Mouse (Mus musculus) limb, embryonic 10.5 days (tissue): ENCODE measurements around the gene Serpinb1a. TPM values are rescaled to one million over a fixed set of nuclear protein-coding genes. Genes with fewer than 3 reads are reported as not detected.
A peak's percentile ranks its signal among the peaks of the same experiment; 100 is the strongest.

Source experiments
- DNase-seq: peaks from one replicate; pipeline ENCODE4 v3.0.0-alpha.2; 2017; ENCODE audit warnings: low spot score
- H3K27ac ChIP-seq: fragments of 300-500 bp; sonication (generic); 2 replicates; pipeline ENCODE4 v1.5.1; 2016; ENCODE audit warnings: mild to moderate bottlenecking
- H3K27me3 ChIP-seq: fragments of 300-500 bp; sonication (generic); 2 replicates; pipeline ENCODE4 v1.6.1; 2016; ENCODE audit warnings: low read depth, mild to moderate bottlenecking; ENCODE audit not compliant: poor library complexity, severe bottlenecking
- H3K36me3 ChIP-seq: fragments of 300-500 bp; sonication (generic); 2 replicates; pipeline ENCODE4 v1.6.1; 2016; ENCODE audit warnings: mild to moderate bottlenecking, moderate library complexity
- H3K4me1 ChIP-seq: fragments of 300-500 bp; sonication (generic); 2 replicates; pipeline ENCODE4 v1.6.1; 2016
- H3K4me3 ChIP-seq: fragments of 300-500 bp; sonication (generic); 2 replicates; pipeline ENCODE4 v1.5.1; 2016; ENCODE audit warnings: mild to moderate bottlenecking, moderate library complexity
- H3K9me3 ChIP-seq: fragments of 300-500 bp; sonication (generic); replicated peaks from 2 replicates; pipeline ENCODE4 v1.6.1; 2016; ENCODE audit warnings: mild to moderate bottlenecking
- WGBS: fragments of 180-500 bp; shearing (Covaris S2); methylation state at CpG from one replicate; pipeline ENCODE4 v1.1.7; 2016; 5-methylcytosine and 5-hydroxymethylcytosine counted together
- polyA plus RNA-seq: library from polyadenylated mRNA; unstranded; fragments of >200 nt; fragmentation: Nextera tagmentation; extraction: Ambion mirVana; gene quantifications from 2 replicates; pipeline ENCODE4 v1.2.1, GENCODE M21; 2016

Gene Serpinb1a
- polyA plus RNA-seq, 1 experiment from 2014 or later, result 2.1 TPM

GRCm38 (mm10) chr13:32860821-32861220 is 9.8 kb upstream of the Serpinb1a start:
- no peak for DNase-seq
- no peak overlapping the region for H3K4me3 ChIP-seq
- H3K36me3 ChIP-seq, result no peaks in the 10 kb centered on the region
- WGBS, result 84% methylated on average over 3 of the region's 3 CpGs
- H3K4me1 ChIP-seq, result no peaks in the 10 kb centered on the region
- no peak overlapping the region for H3K27ac ChIP-seq
- H3K27me3 ChIP-seq, result no peaks in the 10 kb centered on the region
- no peaks in the 10 kb centered on the region for H3K9me3 ChIP-seq

DNA sequence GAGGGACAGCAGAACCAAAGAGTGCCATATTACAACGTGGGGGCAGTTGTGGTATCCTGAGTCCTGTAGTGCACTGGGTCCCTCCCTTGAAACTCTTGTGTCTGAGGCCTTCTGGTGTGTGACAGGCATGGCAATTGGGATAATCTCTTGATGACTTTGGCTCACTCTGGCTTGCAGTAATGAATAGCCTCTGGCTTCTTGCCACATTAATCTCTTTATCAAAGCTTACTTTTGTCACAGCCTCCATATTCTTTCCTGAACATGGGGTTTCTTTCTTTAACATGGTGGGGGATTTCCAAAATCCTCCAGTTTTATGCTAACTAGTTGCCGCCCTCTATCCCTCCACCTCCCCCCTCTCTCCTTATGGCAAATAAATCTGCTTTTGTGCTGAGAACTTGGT is 2.1 kb upstream of the Serpinb1a start:
- Histone ChIP-seq H3K36me3 (no peaks in the 10 kb centered on the region), H3K4me3 (no peak overlapping the region), H3K27me3 (no peaks in the 10 kb centered on the region), H3K27ac (no peak overlapping the region), H3K9me3 (no peaks in the 10 kb centered on the region), H3K4me1 (peaks cover 13% of the 10 kb centered on the region)
- DNase-seq, result no peak
- 79% methylated on average over 2 of the region's 2 CpGs for WGBS

- no peaks in the 10 kb centered on the region for H3K9me3 ChIP-seq
- 96% methylated on average over 4 of the region's 4 CpGs for WGBS
- no peak overlapping the region for H3K27ac ChIP-seq
- H3K4me1 ChIP-seq, result peaks cover 13% of the 10 kb centered on the region
- no peaks in the 10 kb centered on the region for H3K36me3 ChIP-seq
- H3K27me3 ChIP-seq, result no peaks in the 10 kb centered on the region
- H3K4me3 ChIP-seq, result no peak overlapping the region
- DNase-seq, result no peak
Measured at GRCm38 (mm10) chr13:32852539-32852938, 1.6 kb upstream of the Serpinb1a start.

DNA sequence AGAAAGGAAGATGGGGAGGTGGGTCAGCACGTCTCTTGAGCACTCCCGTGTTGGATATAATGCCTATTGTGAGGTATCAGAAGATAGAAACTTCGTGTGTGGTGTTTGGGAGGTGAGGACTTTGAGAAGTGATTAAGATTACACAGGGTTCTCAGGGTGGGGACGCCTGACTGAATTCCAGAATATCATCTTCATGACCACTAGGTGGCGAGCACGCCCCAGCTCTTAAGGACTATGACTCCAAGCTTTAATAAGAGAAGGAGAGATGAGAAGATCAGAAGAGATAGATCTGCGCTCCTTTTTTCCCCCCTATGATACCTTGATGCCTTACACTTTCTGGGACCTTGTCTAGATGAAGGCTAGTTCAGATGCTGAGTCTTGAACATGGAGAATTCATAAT is 982 bp upstream of the Serpinb1a start:
- Histone ChIP-seq H3K27me3 (no peaks in the 10 kb centered on the region), H3K4me3 (no peak overlapping the region), H3K27ac (no peak overlapping the region), H3K4me1 (peaks cover 13% of the 10 kb centered on the region), H3K36me3 (no peaks in the 10 kb centered on the region), H3K9me3 (no peaks in the 10 kb centered on the region)
- DNase-seq, result peak; percentile 40
- WGBS, result 12% methylated on average over 7 of the region's 7 CpGs

GRCm38 (mm10) chr13:32850156-32850555 is 829 bp downstream of the Serpinb1a start:
- no peak overlapping the region for H3K27ac ChIP-seq
- H3K27me3 ChIP-seq, result no peaks in the 10 kb centered on the region
- H3K9me3 ChIP-seq, result no peaks in the 10 kb centered on the region
- 76% methylated on average over 1 of the region's 1 CpGs for WGBS
- H3K36me3 ChIP-seq, result no peaks in the 10 kb centered on the region
- no peak for DNase-seq
- H3K4me3 ChIP-seq, result no peak overlapping the region
- H3K4me1 ChIP-seq, result peaks cover 13% of the 10 kb centered on the region

DNA sequence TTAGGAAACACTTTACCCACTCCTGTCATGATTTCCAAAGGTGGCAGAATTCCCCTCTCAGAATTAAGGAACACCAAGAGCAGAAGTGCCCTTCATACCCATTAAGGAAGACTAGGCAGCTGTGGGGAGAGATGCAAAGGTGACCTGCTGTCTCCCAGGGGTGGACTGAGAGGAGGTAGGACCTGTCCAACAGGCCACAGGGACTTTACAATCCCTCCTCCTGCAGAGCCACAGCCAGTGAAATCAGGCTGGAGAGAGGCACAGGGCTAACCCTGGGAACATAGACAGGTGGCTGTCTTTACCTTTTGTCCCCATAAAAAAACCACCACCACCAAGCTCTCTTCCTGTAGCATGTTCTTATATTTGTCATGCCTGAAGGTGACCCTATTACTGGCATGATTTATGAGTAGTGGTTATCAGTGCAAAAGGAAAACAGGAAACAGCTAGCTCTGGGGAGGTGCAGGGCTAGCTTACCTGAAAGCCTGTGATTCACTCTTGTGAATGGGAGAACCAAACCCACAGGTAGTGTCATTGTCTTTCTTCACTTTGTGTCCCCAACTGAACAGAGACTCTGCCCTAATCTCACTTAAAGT is 1.4 kb downstream of the Serpinb1a start:
- H3K9me3 ChIP-seq, result no peaks in the 10 kb centered on the region
- no peaks in the 10 kb centered on the region for H3K27me3 ChIP-seq
- DNase-seq, result no peak
- H3K4me3 ChIP-seq, result no peak overlapping the region
- H3K36me3 ChIP-seq, result no peaks in the 10 kb centered on the region
- no peak overlapping the region; the same call in 1 of the 2 replicates for H3K27ac ChIP-seq
- peaks cover 13% of the 10 kb centered on the region for H3K4me1 ChIP-seq

- Histone ChIP-seq H3K27me3 (no peaks in the 10 kb centered on the region), H3K4me3 (no peak overlapping the region), H3K27ac (no peak overlapping the region), H3K36me3 (no peaks in the 10 kb centered on the region), H3K9me3 (no peaks in the 10 kb centered on the region), H3K4me1 (peaks cover 13% of the 10 kb centered on the region)
- DNase-seq, result no peak
- 64% methylated on average over 4 of the region's 4 CpGs for WGBS
Measured at GRCm38 (mm10) chr13:32849092-32849491, 1.9 kb downstream of the Serpinb1a start.

DNA sequence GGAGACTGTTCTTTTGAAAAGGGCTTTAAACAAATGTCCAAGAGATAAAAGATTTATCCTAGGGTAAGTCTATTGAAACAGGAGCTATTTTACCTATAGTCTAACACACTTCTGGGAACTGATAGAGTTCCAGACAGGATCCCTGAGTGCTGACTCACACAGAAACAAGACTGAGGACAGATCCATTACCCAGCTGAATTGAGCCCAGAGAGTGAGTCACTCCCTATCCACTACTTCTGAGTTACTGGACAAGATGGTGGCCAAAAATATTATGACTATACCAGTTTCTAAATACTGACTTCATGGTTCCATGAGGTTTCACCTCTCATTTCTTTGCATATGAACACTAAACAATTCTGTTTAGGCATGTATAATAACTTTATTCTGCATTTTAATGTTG is 4.8 kb downstream of the Serpinb1a start:
- Histone ChIP-seq H3K27me3 (no peaks in the 10 kb centered on the region), H3K4me1 (peaks cover 13% of the 10 kb centered on the region), H3K27ac (no peak overlapping the region), H3K4me3 (no peak overlapping the region), H3K9me3 (no peaks in the 10 kb centered on the region), H3K36me3 (no peaks in the 10 kb centered on the region)
- no peak for DNase-seq

GRCm38 (mm10) chr13:32841349-32841748 is 9.6 kb downstream of the Serpinb1a start:
- DNase-seq, result no peak
- Histone ChIP-seq H3K27ac (no peak overlapping the region), H3K27me3 (no peaks in the 10 kb centered on the region), H3K9me3 (no peaks in the 10 kb centered on the region), H3K36me3 (no peaks in the 10 kb centered on the region), H3K4me1 (no peaks in the 10 kb centered on the region), H3K4me3 (no peak overlapping the region)
- WGBS, result 93% methylated on average over 3 of the region's 3 CpGs

DNA sequence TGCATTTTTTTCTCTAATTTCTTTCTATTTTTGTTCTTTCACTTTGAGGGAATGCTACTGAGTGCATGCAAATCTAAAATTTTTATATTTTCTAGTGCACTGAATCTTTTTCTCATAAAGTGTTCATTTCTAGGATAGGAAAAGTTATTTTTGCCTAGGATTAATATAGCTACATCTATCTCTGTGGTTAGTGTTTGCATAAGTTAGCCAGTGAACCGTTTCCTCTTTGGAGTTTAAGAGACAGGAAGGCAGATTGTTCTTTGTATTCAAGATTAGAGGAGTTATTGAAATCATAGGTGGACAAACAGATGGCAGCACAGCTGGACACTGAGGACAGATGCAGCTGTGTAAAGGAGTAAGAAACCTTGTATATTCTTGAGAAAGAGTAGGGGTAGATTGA is 11.7 kb downstream of the Serpinb1a start:
- Histone ChIP-seq H3K4me1 (no peaks in the 10 kb centered on the region), H3K27ac (no peak overlapping the region), H3K4me3 (no peak overlapping the region), H3K27me3 (no peaks in the 10 kb centered on the region), H3K36me3 (no peaks in the 10 kb centered on the region), H3K9me3 (no peaks in the 10 kb centered on the region)
- DNase-seq, result no peak
- 70% methylated on average over 1 of the region's 1 CpGs for WGBS

DNA sequence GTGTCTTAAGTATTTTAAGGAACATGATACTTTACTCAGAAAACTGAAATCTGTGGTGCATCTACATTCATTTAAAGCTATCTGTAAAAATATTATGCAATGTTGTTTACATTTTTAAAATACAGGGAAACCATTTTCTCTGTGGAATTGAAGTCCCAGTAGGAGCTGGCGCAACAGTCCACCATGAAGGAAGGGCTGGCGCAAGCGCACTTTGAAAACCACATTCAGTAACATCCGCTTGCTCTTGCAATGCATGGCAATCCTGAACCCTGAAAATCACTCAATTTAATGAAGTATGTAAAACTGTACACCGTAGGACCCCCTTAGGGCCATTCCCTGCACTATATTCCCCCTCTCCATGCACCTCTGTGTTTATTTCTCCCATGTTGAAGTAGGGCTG is 16.5 kb downstream of the Serpinb1a start:
- no peak overlapping the region for H3K27ac ChIP-seq

GRCm38 (mm10) chr13:32833237-32833636 is 17.7 kb downstream of the Serpinb1a start:
- no peaks in the 10 kb centered on the region for H3K36me3 ChIP-seq
- no peaks in the 10 kb centered on the region for H3K27me3 ChIP-seq
- DNase-seq, result no peak
- H3K4me1 ChIP-seq, result no peaks in the 10 kb centered on the region
- WGBS, result 82% methylated on average over 6 of the region's 6 CpGs
- no peaks in the 10 kb centered on the region for H3K9me3 ChIP-seq
- H3K4me3 ChIP-seq, result no peak overlapping the region
- no peak overlapping the region for H3K27ac ChIP-seq

More for the DNA sequence above, 16.5 kb downstream of the Serpinb1a start:
- Histone ChIP-seq H3K36me3 (no peaks in the 10 kb centered on the region), H3K27me3 (no peaks in the 10 kb centered on the region), H3K9me3 (no peaks in the 10 kb centered on the region), H3K4me1 (no peaks in the 10 kb centered on the region), H3K4me3 (no peak overlapping the region)
- 93% methylated on average over 5 of the region's 5 CpGs for WGBS
- DNase-seq, result no peak

GRCm38 (mm10) chr13:32832776-32833175 is 18.2 kb downstream of the Serpinb1a start:
- Histone ChIP-seq H3K4me3 (no peak overlapping the region), H3K36me3 (no peaks in the 10 kb centered on the region), H3K27me3 (no peaks in the 10 kb centered on the region), H3K4me1 (no peaks in the 10 kb centered on the region), H3K9me3 (no peaks in the 10 kb centered on the region), H3K27ac (no peak overlapping the region)
- WGBS, result 81% methylated on average over 3 of the region's 3 CpGs
- DNase-seq, result no peak
